In the genomic region with DNA sequence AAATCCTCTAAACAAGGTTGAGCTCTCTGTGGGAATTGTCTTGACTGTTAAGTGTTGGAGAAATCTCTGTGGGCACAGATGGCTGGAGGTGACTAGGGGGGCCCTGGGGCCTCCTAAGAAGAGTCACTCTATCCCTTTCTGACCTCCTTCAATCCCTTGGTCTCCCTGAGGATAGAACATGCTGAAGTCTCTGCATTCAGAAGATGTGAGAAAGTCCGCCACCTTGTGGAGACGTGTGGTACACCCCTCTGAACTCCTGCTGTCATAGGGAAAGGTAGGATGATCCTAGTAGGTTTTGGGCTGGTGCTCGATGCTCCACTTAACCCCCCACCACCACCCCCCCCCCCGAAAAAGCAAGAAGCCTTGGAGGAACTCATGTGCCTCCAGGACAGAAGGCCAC, we compare ENCODE assay signal across 9 mouse cellular contexts. TPM values are rescaled to one million over a fixed set of nuclear protein-coding genes. Genes with fewer than 3 reads are reported as not detected.
A peak's percentile ranks its signal among the peaks of the same experiment; 100 is the strongest.
DNase-seq lines count a peak whose midpoint lies in the region; ATAC-seq and TF ChIP-seq lines count a peak whose summit lies in the region.
"Had no signal": no experiment of that assay in that cellular context is flagged by ENCODE, and none has a peak within 500 bp of the region (broad histone marks: within the 10 kb centered on the region; RNA-seq: fewer than 3 reads in every experiment).

No protein-coding gene starts in this region.

- no peak for ATAC-seq in embryonic facial prominence, embryonic 11.5 days (replicated peaks; ENCODE audit: insufficient number of reproducible peaks, low FRiP score, low TSS enrichment, low read depth)
- peak; percentile 22 to 66; a peak in 1 of 4 replicates for ATAC-seq in hematopoietic stem cell, adult 5-6 weeks (replicated peaks in 1 of 2; ENCODE audit: insufficient read depth in 1 of 2, low FRiP score in 2 of 2, low TSS enrichment in 1 of 2, low read depth in 1 of 2, poor library complexity in 2 of 2, severe bottlenecking in 2 of 2)
- ATAC-seq in midbrain, embryonic 13.5 days, result 0 out of 2 replicates have a peak, but pooled peaks have one; percentile 53

- under 1% methylated on average over 4 of the region's 4 CpGs for WGBS in kidney, adult 2 months
- WGBS in embryonic facial prominence, embryonic 11.5 days, result 5% methylated on average over 4 of the region's 4 CpGs
- 3% methylated on average over 4 of the region's 4 CpGs for WGBS in midbrain, embryonic 13.5 days

- H3K9me3 ChIP-seq in embryonic facial prominence, embryonic 11.5 days (replicated peaks; ENCODE audit: control insufficient read depth, low read length), result no peaks in the 10 kb centered on the region
- H3K9me3 ChIP-seq in midbrain, embryonic 13.5 days, result no peaks in the 10 kb centered on the region

- no peak for TF ChIP-seq POLR2A in kidney, adult 2 months (IDR thresholded peaks at IDR 0.05; ENCODE audit: low read depth, low read length)

- peak; percentile 84 for TF ChIP-seq CTCF in kidney, adult 2 months (conservative IDR thresholded peaks at IDR 0.05; ENCODE audit: insufficient read depth, insufficient read length, low read depth, low read length)
- TF ChIP-seq CTCF in left cerebral cortex, adult 2 months (IDR thresholded peaks at IDR 0.05), result peak; percentile 77

- no peaks in the 10 kb centered on the region for H3K4me1 ChIP-seq in kidney, adult 2 months (ENCODE audit: control insufficient read depth, insufficient read depth, low read length)
- no peaks in the 10 kb centered on the region for H3K4me1 ChIP-seq in embryonic facial prominence, embryonic 11.5 days (ENCODE audit: control insufficient read depth, insufficient read depth, low read length)
- H3K4me1 ChIP-seq in midbrain, embryonic 13.5 days (replicated peaks), result peaks cover 2% of the 10 kb centered on the region; the same call in 1 of the 2 replicates

- no peaks in the 10 kb centered on the region for H3K27me3 ChIP-seq in kidney, adult 2 months (replicated peaks; ENCODE audit: control insufficient read depth, insufficient read depth, low read length)
- peaks cover 8% of the 10 kb centered on the region for H3K27me3 ChIP-seq in embryonic facial prominence, embryonic 11.5 days (ENCODE audit: control insufficient read depth, insufficient read depth, low read length)
- H3K27me3 ChIP-seq in midbrain, embryonic 13.5 days, result peaks cover 11% of the 10 kb centered on the region

- no peak overlapping the region for H3K4me3 ChIP-seq in kidney, adult 2 months (ENCODE audit: insufficient read depth, low read depth, low read length)
- no peak overlapping the region for H3K4me3 ChIP-seq in embryonic facial prominence, embryonic 11.5 days (ENCODE audit: low read depth, low read length)
- H3K4me3 ChIP-seq in left cerebral cortex, adult 2 months, result no peak overlapping the region
- no peak overlapping the region for H3K4me3 ChIP-seq in midbrain, embryonic 13.5 days (replicated peaks)

- no peak overlapping the region for H3K27ac ChIP-seq in kidney, adult 2 months (ENCODE audit: insufficient read depth, low read depth, low read length)
- H3K27ac ChIP-seq in embryonic facial prominence, embryonic 11.5 days (replicated peaks; ENCODE audit: low read depth, low read length), result no peak overlapping the region
- H3K27ac ChIP-seq in left cerebral cortex, adult 2 months, result no peak overlapping the region
- no peak overlapping the region for H3K27ac ChIP-seq in midbrain, embryonic 13.5 days

- no peak overlapping the region for H3K9ac ChIP-seq in embryonic facial prominence, embryonic 11.5 days (replicated peaks; ENCODE audit: low read length)
- no peak overlapping the region for H3K9ac ChIP-seq in midbrain, embryonic 13.5 days (replicated peaks)

- DNase-seq in kidney, adult 2 months, result peak; percentile 77
- DNase-seq in kidney, adult 11 months, result no peak
- peak; percentile 35 to 50 for DNase-seq in adrenal gland, postnatal 4 days (ENCODE audit: low spot score in 2 of 2)
- DNase-seq in embryonic facial prominence, embryonic 11.5 days (ENCODE audit: low spot score), result peak; percentile 86
- peak; percentile 70 to 80 for DNase-seq in left cerebral cortex, adult 2 months (ENCODE audit: extremely low spot score in 1 of 2, low spot score in 2 of 2)
- DNase-seq in testis, postnatal 10 days (ENCODE audit: low spot score), result peak; percentile 84

- no peaks in the 10 kb centered on the region for H3K36me3 ChIP-seq in kidney, adult 2 months (ENCODE audit: control insufficient read depth, insufficient read depth, low read length)
- no peaks in the 10 kb centered on the region for H3K36me3 ChIP-seq in embryonic facial prominence, embryonic 11.5 days (replicated peaks; ENCODE audit: control insufficient read depth, insufficient read depth, low read depth, low read length)
- no peaks in the 10 kb centered on the region for H3K36me3 ChIP-seq in midbrain, embryonic 13.5 days

- H3K4me2 ChIP-seq in embryonic facial prominence, embryonic 11.5 days (ENCODE audit: low read depth, low read length), result no peak overlapping the region
- H3K4me2 ChIP-seq in midbrain, embryonic 13.5 days (replicated peaks), result no peak overlapping the region

- intact Hi-C loops in left cerebral cortex, adult 2 months (cut with DNase I), result loop anchor here (2.0 kb wide), 1 partner anchor 1039 kb away; no protein-coding TSS in a partner anchor

RNA-seq across cellular contexts. Expression of gene Spr, which starts 5.9 kb away (rescaled TPM):
- 65.7 and 79.7 TPM in 2 replicates for polyA plus RNA-seq in kidney, adult 2 months (2012; rRNA removed)
- 10 to 100 TPM; 63.8 to 66.0 TPM for total RNA-seq in adrenal gland, postnatal 4 days (2021)
- polyA plus RNA-seq in embryonic facial prominence, embryonic 11.5 days (2014; fragmentation: Nextera tagmentation; extraction: Ambion mirVana), result 54.5 and 62.2 TPM in 2 replicates
- total RNA-seq in hematopoietic stem cell, adult 5-6 weeks (2017), result 26.1 and 31.2 TPM in 2 replicates
- total RNA-seq in left cerebral cortex, adult 2 months (2021), result 10 to 100 TPM; 40.8 to 41.6 TPM
- 19.4 and 22.2 TPM in 2 replicates for polyA plus RNA-seq in midbrain, embryonic 13.5 days (2015; fragmentation: Nextera tagmentation; extraction: Ambion mirVana)

RNA-seq across cellular contexts. Expression of gene Emx1, which starts 55.6 kb away (rescaled TPM):
- polyA plus RNA-seq in kidney, adult 2 months (2012; rRNA removed), result 62.8 and 79.7 TPM in 2 replicates
- 1 to 10 TPM in 1 of 2 experiments, under 1 TPM in 1; 0.31 to 4.5 TPM for total RNA-seq in adrenal gland, postnatal 4 days (2021)
- 0.56 and 0.88 TPM in 2 replicates for polyA plus RNA-seq in embryonic facial prominence, embryonic 11.5 days (2014; fragmentation: Nextera tagmentation; extraction: Ambion mirVana)
- not detected in 2 replicates for total RNA-seq in hematopoietic stem cell, adult 5-6 weeks (2017)
- 10 to 100 TPM; 32.8 to 40.1 TPM for total RNA-seq in left cerebral cortex, adult 2 months (2021)
- polyA plus RNA-seq in midbrain, embryonic 13.5 days (2015; fragmentation: Nextera tagmentation; extraction: Ambion mirVana), result 1.8 and 7.2 TPM in 2 replicates
- polyA plus RNA-seq: neural tube, embryonic 14.5 days had no signal

Comparison
In these comparisons a context has a peak if more than half of its experiments do, and no peak if none do; other contexts are left out.
1. RNA of gene Emx1, which starts 55.6 kb away (total RNA-seq): 32.8 to 40.1 TPM in left cerebral cortex, adult 2 months; 0.31 to 4.5 TPM in adrenal gland, postnatal 4 days and not detected in hematopoietic stem cell, adult 5-6 weeks; every median in the first group is over 4 times any median in the second.